Mouse (Mus musculus) erythroblast, embryonic 14.5 days (primary cell): Measurements from ENCODE around the gene Uchl4.

Source experiments
- GATA1 ChIP-seq: IDR thresholded peaks from 2 replicates; pipeline ENCODE4 v1.6.1; 2012; ENCODE audit warnings: low read length, inconsistent platforms, mixed read lengths
- TAL1 ChIP-seq: IDR thresholded peaks from 3 replicates; pipeline ENCODE4 v1.6.1; 2012; ENCODE audit warnings: low read length, inconsistent platforms, mixed read lengths

- TF ChIP-seq TAL1 (no peak), GATA1 (no peak)
These were observed 32.1 kb upstream of the Uchl4 start for GRCm38 (mm10) chr9:64202866-64203265.
